Mouse (Mus musculus): ENCODE data around the gene Slc16a7. TPM values are rescaled to one million over a fixed set of nuclear protein-coding genes. Genes with fewer than 3 reads are reported as not detected.

Slc16a7 gene
- total RNA-seq, 1 experiment from 2014 or later, result 27.2 TPM

GRCm38 (mm10) chr10:125328331-125329063 is 60.8 kb downstream of the Slc16a7 start:
- no peak for ATAC-seq (replicated peaks; ENCODE audit: insufficient number of reproducible peaks, low FRiP score, low TSS enrichment, poor library complexity, severe bottlenecking)

- ATAC-seq (replicated peaks; ENCODE audit: insufficient number of reproducible peaks, low FRiP score, low TSS enrichment, poor library complexity, severe bottlenecking), result no peak
These were observed 64.2 kb downstream of the Slc16a7 start for GRCm38 (mm10) chr10:125324871-125325565.

- no peak for ATAC-seq (replicated peaks; ENCODE audit: insufficient number of reproducible peaks, low FRiP score, low TSS enrichment, poor library complexity, severe bottlenecking)
These were observed 65.0 kb downstream of the Slc16a7 start for GRCm38 (mm10) chr10:125324149-125324834.

- no peak for ATAC-seq (replicated peaks; ENCODE audit: insufficient number of reproducible peaks, low FRiP score, low TSS enrichment, poor library complexity, severe bottlenecking)
These were observed 67.5 kb downstream of the Slc16a7 start for GRCm38 (mm10) chr10:125321446-125322428.

GRCm38 (mm10) chr10:125317317-125317716 is 71.9 kb downstream of the Slc16a7 start:
- peak; percentile 70; the same call in 1 of the 2 replicates for ATAC-seq (replicated peaks; ENCODE audit: insufficient number of reproducible peaks, low FRiP score, low TSS enrichment, poor library complexity, severe bottlenecking)

- ATAC-seq (replicated peaks; ENCODE audit: insufficient number of reproducible peaks, low FRiP score, low TSS enrichment, poor library complexity, severe bottlenecking), result no peak
These were observed 78.4 kb downstream of the Slc16a7 start for GRCm38 (mm10) chr10:125310855-125311254.

- no peak for ATAC-seq (replicated peaks; ENCODE audit: insufficient number of reproducible peaks, low FRiP score, low TSS enrichment, poor library complexity, severe bottlenecking)
These were observed 91.2 kb downstream of the Slc16a7 start for GRCm38 (mm10) chr10:125298036-125298435.

GRCm38 (mm10) chr10:125290320-125290719 is 98.9 kb downstream of the Slc16a7 start:
- no peak for ATAC-seq (replicated peaks; ENCODE audit: insufficient number of reproducible peaks, low FRiP score, low TSS enrichment, poor library complexity, severe bottlenecking)

GRCm38 (mm10) chr10:125288560-125288959 is 100.7 kb downstream of the Slc16a7 start:
- ATAC-seq (replicated peaks; ENCODE audit: insufficient number of reproducible peaks, low FRiP score, low TSS enrichment, poor library complexity, severe bottlenecking), result no peak

- ATAC-seq (replicated peaks; ENCODE audit: insufficient number of reproducible peaks, low FRiP score, low TSS enrichment, poor library complexity, severe bottlenecking), result no peak
These were observed 103.9 kb downstream of the Slc16a7 start for GRCm38 (mm10) chr10:125285386-125285785.

- ATAC-seq (replicated peaks; ENCODE audit: insufficient number of reproducible peaks, low FRiP score, low TSS enrichment, poor library complexity, severe bottlenecking), result no peak
These were observed 114.0 kb downstream of the Slc16a7 start for GRCm38 (mm10) chr10:125275149-125275848.

GRCm38 (mm10) chr10:125274519-125275148 is 114.6 kb downstream of the Slc16a7 start:
- no peak for ATAC-seq (replicated peaks; ENCODE audit: insufficient number of reproducible peaks, low FRiP score, low TSS enrichment, poor library complexity, severe bottlenecking)

GRCm38 (mm10) chr10:125273759-125274158 is 115.5 kb downstream of the Slc16a7 start:
- ATAC-seq (replicated peaks; ENCODE audit: insufficient number of reproducible peaks, low FRiP score, low TSS enrichment, poor library complexity, severe bottlenecking), result no peak

GRCm38 (mm10) chr10:125271448-125271847 is 117.8 kb downstream of the Slc16a7 start:
- peak; percentile 52; the same call in 1 of the 2 replicates for ATAC-seq (replicated peaks; ENCODE audit: insufficient number of reproducible peaks, low FRiP score, low TSS enrichment, poor library complexity, severe bottlenecking)

- no peak for ATAC-seq (replicated peaks; ENCODE audit: insufficient number of reproducible peaks, low FRiP score, low TSS enrichment, poor library complexity, severe bottlenecking)
These were observed 119.0 kb downstream of the Slc16a7 start for GRCm38 (mm10) chr10:125270266-125270665.

- no peak for ATAC-seq (replicated peaks; ENCODE audit: insufficient number of reproducible peaks, low FRiP score, low TSS enrichment, poor library complexity, severe bottlenecking)
These were observed 122.9 kb downstream of the Slc16a7 start for GRCm38 (mm10) chr10:125266322-125266721.

- ATAC-seq (replicated peaks; ENCODE audit: insufficient number of reproducible peaks, low FRiP score, low TSS enrichment, poor library complexity, severe bottlenecking), result no peak
These were observed 123.4 kb downstream of the Slc16a7 start for GRCm38 (mm10) chr10:125265901-125266300.

Measured in monocyte, adult 5-6 weeks (primary cell).